Mouse (Mus musculus) liver, embryonic 12.5 days (tissue): Measurements from ENCODE around the gene Cdc14a. TPM values are rescaled to one million over a fixed set of nuclear protein-coding genes. Genes with fewer than 3 reads are reported as not detected.
"Not testable (repeated sequence)": the region's sequence is repeated elsewhere in the genome, so short reads cannot be mapped to it uniquely, and the experiment has no call there.

Experiments used
- ATAC-seq: fragments of 200-750 bp; cut with Nextera tagmentation; 2 replicates; pipeline ENCODE4 v1.8.0; 2017; ENCODE audit warnings: moderate number of reproducible peaks, mild to moderate bottlenecking, moderate library complexity
- H3K27ac ChIP-seq: fragments of 300-500 bp; sonication (generic); 2 replicates; pipeline ENCODE4 v1.5.1; 2016; ENCODE audit warnings: mild to moderate bottlenecking
- H3K27me3 ChIP-seq: fragments of 300-500 bp; sonication (generic); replicated peaks from 2 replicates; pipeline ENCODE4 v1.6.1; 2016; ENCODE audit warnings: mild to moderate bottlenecking, moderate library complexity
- H3K36me3 ChIP-seq: fragments of 300-500 bp; sonication (generic); 2 replicates; pipeline ENCODE4 v1.6.1; 2016; ENCODE audit warnings: mild to moderate bottlenecking, moderate library complexity
- H3K4me1 ChIP-seq: fragments of 300-500 bp; sonication (generic); 2 replicates; pipeline ENCODE4 v1.6.1; 2016
- H3K4me2 ChIP-seq: fragments of 300-500 bp; sonication (generic); 2 replicates; pipeline ENCODE4 v1.6.1; 2016; ENCODE audit warnings: mild to moderate bottlenecking, moderate library complexity
- H3K4me3 ChIP-seq: fragments of 300-500 bp; sonication (generic); 2 replicates; pipeline ENCODE4 v1.5.1; 2016; ENCODE audit warnings: mild to moderate bottlenecking, moderate library complexity
- H3K9ac ChIP-seq: fragments of 300-500 bp; sonication (generic); 2 replicates; pipeline ENCODE4 v1.6.1; 2016; ENCODE audit warnings: mild to moderate bottlenecking, moderate library complexity
- H3K9me3 ChIP-seq: fragments of 300-500 bp; sonication (generic); replicated peaks from 2 replicates; pipeline ENCODE4 v1.6.1; 2016; ENCODE audit warnings: mild to moderate bottlenecking, moderate library complexity
- WGBS: fragments of 180-500 bp; shearing (Covaris S2); methylation state at CpG from one replicate; pipeline ENCODE4 v1.1.7; 2016; ENCODE audit not compliant: insufficient replicate concordance; 5-methylcytosine and 5-hydroxymethylcytosine counted together
- polyA plus RNA-seq: library from polyadenylated mRNA; unstranded; fragments of >200 nt; fragmentation: Nextera tagmentation; extraction: Ambion mirVana; gene quantifications from 2 replicates; pipeline ENCODE4 v1.2.1, GENCODE M21; 2016

The Cdc14a gene
- polyA plus RNA-seq, 1 experiment from 2014 or later: 5.1 TPM

DNA sequence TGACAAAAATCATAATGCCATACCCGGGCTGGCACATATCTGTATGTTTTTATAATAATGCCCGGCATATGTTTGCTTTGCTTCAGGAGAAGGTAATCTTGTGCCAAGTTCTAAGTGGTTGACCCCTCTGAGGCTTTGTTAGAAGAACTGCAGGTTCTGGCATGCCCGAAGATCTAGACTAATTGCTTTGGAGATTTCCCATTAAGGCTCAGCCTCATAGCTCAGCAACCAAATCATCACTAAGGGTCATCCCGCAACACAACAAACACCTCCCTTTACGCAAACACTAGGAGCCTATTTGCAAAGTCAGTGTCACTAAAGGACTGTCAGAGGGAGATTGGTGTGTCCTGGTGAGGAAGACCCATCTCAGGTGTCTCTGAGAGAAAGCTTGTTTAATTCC lies 62.7 kb downstream of the Cdc14a start:
- Histone ChIP-seq H3K27ac (no peak overlapping the region), H3K4me1 (peaks cover 7% of the 10 kb centered on the region; the same call in 1 of the 2 replicates), H3K4me3 (no peak overlapping the region), H3K9me3 (no peaks in the 10 kb centered on the region), H3K27me3 (no peaks in the 10 kb centered on the region), H3K36me3 (0 out of 2 replicates have a peak, but pooled peaks cover 3% of the 10 kb centered on the region), H3K9ac (no peak overlapping the region), H3K4me2 (no peak overlapping the region)
- 80% methylated on average over 5 of the region's 5 CpGs for WGBS
- no peak for ATAC-seq

DNA sequence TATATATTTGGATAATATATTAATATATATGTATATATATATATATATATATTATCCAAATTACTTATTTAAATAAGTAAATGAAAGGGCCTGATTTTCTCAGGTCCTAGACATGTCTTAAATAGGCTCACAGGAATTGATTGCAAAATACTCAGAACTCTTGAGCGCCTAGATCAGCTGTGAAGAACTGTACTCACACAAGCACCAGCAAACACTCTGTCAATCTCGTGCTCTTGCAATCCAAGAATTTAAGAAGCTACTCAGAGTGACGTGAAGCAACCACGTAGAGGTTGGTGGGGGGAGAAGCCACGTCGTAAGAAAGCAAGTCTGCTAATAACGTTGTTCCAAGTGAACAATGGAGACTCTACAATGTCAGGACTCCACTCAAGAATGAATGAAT lies 66.0 kb downstream of the Cdc14a start:
- Histone ChIP-seq H3K27me3 (no peaks in the 10 kb centered on the region), H3K4me3 (no peak overlapping the region), H3K4me1 (peaks cover 7% of the 10 kb centered on the region; the same call in 1 of the 2 replicates), H3K9me3 (no peaks in the 10 kb centered on the region), H3K9ac (no peak overlapping the region), H3K4me2 (no peak overlapping the region), H3K36me3 (0 out of 2 replicates have a peak, but pooled peaks cover 6% of the 10 kb centered on the region), H3K27ac (no peak overlapping the region)
- ATAC-seq: no peak
- WGBS: 77% methylated on average over 7 of the region's 7 CpGs

- no peak for ATAC-seq
- WGBS: 28% methylated on average over 4 of the region's 4 CpGs
- Histone ChIP-seq H3K4me2 (no peak overlapping the region), H3K4me1 (peaks cover 7% of the 10 kb centered on the region; the same call in 1 of the 2 replicates), H3K36me3 (0 out of 2 replicates have a peak, but pooled peaks cover 6% of the 10 kb centered on the region), H3K27me3 (no peaks in the 10 kb centered on the region), H3K9ac (no peak overlapping the region), H3K4me3 (no peak overlapping the region), H3K9me3 (no peaks in the 10 kb centered on the region), H3K27ac (no peak overlapping the region)
These were observed 66.7 kb downstream of the Cdc14a start for GRCm38 (mm10) chr3:116357180-116357579.

GRCm38 (mm10) chr3:116355026-116355788 lies 68.6 kb downstream of the Cdc14a start:
- WGBS: 88% methylated on average over 15 of the region's 15 CpGs

GRCm38 (mm10) chr3:116352486-116352885 lies 71.3 kb downstream of the Cdc14a start:
- ATAC-seq: no peak
- no peaks in the 10 kb centered on the region for H3K9me3 ChIP-seq
- WGBS: 70% methylated on average over 6 of the region's 6 CpGs
- peaks cover 6% of the 10 kb centered on the region; the same call in 1 of the 2 replicates for H3K4me1 ChIP-seq
- H3K27ac ChIP-seq: no peak overlapping the region
- H3K4me2 ChIP-seq: no peak overlapping the region
- H3K9ac ChIP-seq: no peak overlapping the region
- H3K36me3 ChIP-seq: 0 out of 2 replicates have a peak, but pooled peaks cover 11% of the 10 kb centered on the region
- no peaks in the 10 kb centered on the region for H3K27me3 ChIP-seq
- H3K4me3 ChIP-seq: no peak overlapping the region

More at GRCm38 (mm10) chr3:116355026-116355788, 68.6 kb downstream of the Cdc14a start:
- Histone ChIP-seq H3K4me2 (no peak overlapping the region), H3K4me3 (no peak overlapping the region), H3K9ac (no peak overlapping the region), H3K9me3 (no peaks in the 10 kb centered on the region), H3K36me3 (0 out of 2 replicates have a peak, but pooled peaks cover 11% of the 10 kb centered on the region), H3K27me3 (no peaks in the 10 kb centered on the region), H3K27ac (no peak overlapping the region), H3K4me1 (peaks cover 7% of the 10 kb centered on the region; the same call in 1 of the 2 replicates)
- no peak for ATAC-seq

DNA sequence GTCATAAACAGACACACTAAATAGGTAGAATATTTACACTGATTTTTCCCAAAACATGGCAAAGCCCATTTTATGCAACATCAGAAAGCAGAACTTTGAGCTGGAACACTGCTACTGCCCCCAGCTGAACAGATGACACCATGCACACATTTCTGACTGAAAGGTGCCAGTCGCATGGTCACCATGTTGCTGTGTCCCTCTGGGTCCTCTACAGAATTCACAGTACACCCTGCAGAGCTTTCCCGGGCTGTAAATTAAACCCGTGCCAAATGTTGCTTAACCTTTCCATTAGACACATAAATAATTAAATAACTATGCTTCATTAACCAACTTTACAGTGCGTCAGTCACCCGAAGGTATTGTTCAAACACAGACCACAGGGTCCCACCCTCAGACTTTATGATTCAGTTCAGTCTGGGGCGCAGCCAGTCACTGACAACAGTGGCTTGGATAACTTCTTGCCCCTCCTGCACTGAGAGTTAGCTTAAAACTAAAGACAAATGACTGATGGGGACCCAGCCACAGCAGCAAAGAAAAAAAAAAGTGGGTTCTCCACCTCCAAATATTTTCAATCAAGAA lies 73.4 kb downstream of the Cdc14a start:
- no peak overlapping the region for H3K27ac ChIP-seq
- 85% methylated on average over 6 of the region's 6 CpGs for WGBS
- 0 out of 2 replicates have a peak, but pooled peaks cover 11% of the 10 kb centered on the region for H3K36me3 ChIP-seq
- no peak for ATAC-seq
- H3K4me3 ChIP-seq: no peak overlapping the region
- no peak overlapping the region for H3K4me2 ChIP-seq
- no peaks in the 10 kb centered on the region for H3K27me3 ChIP-seq
- no peak overlapping the region for H3K9ac ChIP-seq
- H3K4me1 ChIP-seq: no peaks in the 10 kb centered on the region
- H3K9me3 ChIP-seq: no peaks in the 10 kb centered on the region

- H3K9ac ChIP-seq, ATAC-seq, H3K27me3 ChIP-seq, H3K9me3 ChIP-seq, H3K4me1 ChIP-seq, H3K4me3 ChIP-seq, H3K4me2 ChIP-seq, H3K36me3 ChIP-seq, H3K27ac ChIP-seq: not testable (repeated sequence)
- WGBS: 90% methylated on average over 29 of the region's 29 CpGs
These were observed 76.3 kb downstream of the Cdc14a start for GRCm38 (mm10) chr3:116347571-116347970.

DNA sequence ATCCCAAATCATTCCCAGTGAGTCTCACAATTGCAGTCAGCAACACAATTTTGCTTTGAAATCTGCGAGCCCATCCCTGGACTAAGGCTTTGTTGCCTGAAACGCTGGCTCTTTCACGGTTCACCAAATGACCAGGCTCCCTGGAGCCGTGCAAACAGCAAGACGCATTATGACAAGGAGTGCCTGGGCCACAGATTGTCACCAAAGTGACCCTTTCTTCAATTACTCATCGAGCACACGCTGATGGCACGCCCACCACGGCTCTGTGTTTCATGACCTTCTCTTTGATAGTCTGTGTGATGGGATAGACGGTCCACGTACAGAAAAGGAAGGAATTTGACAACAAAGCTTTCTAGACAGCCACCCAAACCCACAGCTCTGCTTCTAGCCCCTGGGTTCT lies 78.6 kb downstream of the Cdc14a start:
- 84% methylated on average over 11 of the region's 11 CpGs for WGBS
- no peak for ATAC-seq

DNA sequence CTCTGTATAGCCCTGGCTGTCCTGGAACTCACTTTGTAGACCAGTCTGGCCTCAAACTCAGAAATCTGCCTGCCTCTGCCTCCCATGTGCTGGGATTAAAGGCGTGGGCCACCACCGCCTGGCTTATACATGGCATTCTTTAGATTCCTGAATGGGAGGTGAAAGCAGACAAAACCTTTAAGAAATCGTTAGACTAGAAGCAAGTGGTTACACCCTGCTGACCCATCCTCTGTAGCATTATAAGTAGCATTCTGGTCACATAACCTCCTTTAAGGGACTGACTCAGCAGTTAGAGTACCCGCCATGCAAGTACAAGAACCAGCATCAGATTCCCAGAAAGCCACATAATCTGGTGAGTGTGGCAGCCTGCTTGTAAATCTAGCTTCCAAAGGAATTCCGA lies 81.6 kb downstream of the Cdc14a start:
- H3K9ac ChIP-seq: no peak overlapping the region
- 78% methylated on average over 5 of the region's 5 CpGs for WGBS

More for the DNA sequence above, 78.6 kb downstream of the Cdc14a start:
- no peak overlapping the region for H3K9ac ChIP-seq
- H3K4me2 ChIP-seq: no peak overlapping the region
- H3K4me3 ChIP-seq: no peak overlapping the region
- H3K9me3 ChIP-seq: no peaks in the 10 kb centered on the region
- no peaks in the 10 kb centered on the region for H3K27me3 ChIP-seq
- no peak overlapping the region for H3K27ac ChIP-seq
- peaks cover 7% of the 10 kb centered on the region; the same call in 1 of the 2 replicates for H3K4me1 ChIP-seq
- H3K36me3 ChIP-seq: no peaks in the 10 kb centered on the region

DNA sequence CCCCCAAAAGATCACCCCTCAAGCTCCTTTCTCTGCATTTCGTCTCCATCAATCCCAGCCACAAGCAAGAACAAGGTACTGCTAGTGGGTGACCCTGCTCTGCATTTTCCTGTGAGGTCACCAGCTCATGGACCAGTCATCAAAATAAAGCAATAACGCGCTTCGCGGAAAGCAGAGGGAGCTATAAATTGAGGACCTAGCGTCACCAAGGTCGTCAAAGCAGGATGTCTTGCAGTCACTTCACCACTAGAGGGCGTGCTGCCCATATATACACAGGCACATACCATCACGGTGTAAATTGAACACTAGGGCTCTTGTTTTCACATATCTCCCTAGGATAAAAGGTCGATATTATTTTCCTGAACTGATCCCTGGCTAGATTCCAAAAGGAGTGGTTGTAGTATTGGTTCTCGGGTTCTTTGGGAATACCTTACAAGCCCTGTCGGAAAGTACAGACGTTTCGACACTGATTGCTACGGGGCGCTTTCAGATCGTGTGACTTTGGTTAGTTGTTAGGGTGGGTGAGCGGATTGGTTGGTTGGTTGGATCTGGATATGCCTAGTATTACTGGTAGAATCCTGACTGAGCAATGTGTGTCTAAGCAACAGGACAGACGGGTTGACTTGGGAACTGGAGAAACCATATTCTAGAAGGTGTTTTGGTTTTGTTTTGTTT lies 82.7 kb downstream of the Cdc14a start:
- Histone ChIP-seq H3K4me3 (no peak overlapping the region; the same call in 1 of the 2 replicates), H3K4me1 (peaks cover 7% of the 10 kb centered on the region; the same call in 1 of the 2 replicates), H3K9me3 (no peaks in the 10 kb centered on the region), H3K36me3 (no peaks in the 10 kb centered on the region), H3K27ac (no peak overlapping the region), H3K9ac (no peak overlapping the region), H3K27me3 (no peaks in the 10 kb centered on the region), H3K4me2 (peak overlapping the region; percentile 33; the same call in 1 of the 2 replicates)
- peak; percentile 76 for ATAC-seq
- WGBS: 46% methylated on average over 19 of the region's 19 CpGs

More for the DNA sequence above, 81.6 kb downstream of the Cdc14a start:
- Histone ChIP-seq H3K4me1 (peaks cover 7% of the 10 kb centered on the region; the same call in 1 of the 2 replicates), H3K4me2 (no peak overlapping the region), H3K27me3 (no peaks in the 10 kb centered on the region), H3K36me3 (no peaks in the 10 kb centered on the region), H3K4me3 (no peak overlapping the region), H3K9me3 (no peaks in the 10 kb centered on the region), H3K27ac (no peak overlapping the region)
- no peak for ATAC-seq

DNA sequence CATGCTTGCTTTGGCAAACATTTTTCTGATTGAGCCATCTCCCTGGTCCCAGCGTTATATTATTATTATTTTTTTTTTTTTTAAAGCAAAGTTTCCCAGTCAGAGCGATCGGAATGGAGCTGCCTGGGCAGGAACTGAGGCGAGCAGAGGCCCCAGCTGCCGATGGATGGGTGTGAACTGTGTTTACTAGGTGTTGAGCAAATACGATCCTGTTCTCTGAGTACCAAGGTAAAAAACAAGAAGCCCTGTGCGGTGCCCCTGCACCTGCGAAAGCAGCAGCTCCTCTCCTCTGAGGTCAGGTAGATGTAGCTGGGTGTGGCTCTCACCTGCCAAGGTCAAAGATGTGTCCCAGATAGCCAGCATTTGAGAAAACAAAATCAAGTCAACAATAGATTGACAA lies 83.6 kb downstream of the Cdc14a start:
- Histone ChIP-seq H3K4me2 (no peak overlapping the region), H3K9me3 (no peaks in the 10 kb centered on the region), H3K9ac (no peak overlapping the region), H3K27ac (no peak overlapping the region), H3K27me3 (no peaks in the 10 kb centered on the region), H3K36me3 (no peaks in the 10 kb centered on the region), H3K4me1 (peaks cover 7% of the 10 kb centered on the region; the same call in 1 of the 2 replicates), H3K4me3 (no peak overlapping the region)
- no peak for ATAC-seq
- 77% methylated on average over 8 of the region's 8 CpGs for WGBS

DNA sequence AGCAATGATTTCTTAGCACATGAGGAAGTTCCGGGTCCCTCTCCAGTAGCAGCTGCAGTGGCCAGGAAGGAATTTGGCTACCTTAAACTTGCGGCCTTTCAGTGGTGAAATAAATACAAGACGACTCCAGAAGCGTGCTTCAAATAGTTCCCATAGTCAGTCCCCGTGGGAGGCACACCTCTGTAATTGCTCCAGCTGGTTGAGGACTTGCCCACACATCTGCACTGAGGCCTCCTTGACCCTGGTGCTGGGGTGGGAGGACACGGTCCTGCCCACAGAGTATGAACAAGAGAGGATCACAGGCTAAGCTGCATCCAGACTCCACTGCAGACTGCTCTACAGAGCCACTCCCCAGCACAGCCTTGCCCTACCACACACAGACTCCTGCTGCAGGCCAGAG lies 85.2 kb downstream of the Cdc14a start:
- H3K36me3 ChIP-seq: no peaks in the 10 kb centered on the region
- WGBS: 73% methylated on average over 6 of the region's 6 CpGs
- peaks cover 7% of the 10 kb centered on the region; the same call in 1 of the 2 replicates for H3K4me1 ChIP-seq
- no peaks in the 10 kb centered on the region for H3K27me3 ChIP-seq
- H3K9me3 ChIP-seq: no peaks in the 10 kb centered on the region
- no peak overlapping the region for H3K4me3 ChIP-seq
- no peak overlapping the region for H3K4me2 ChIP-seq
- ATAC-seq: no peak
- no peak overlapping the region for H3K27ac ChIP-seq
- H3K9ac ChIP-seq: no peak overlapping the region
